8 mouse cellular contexts compared by ENCODE assay signal in the genomic region with DNA sequence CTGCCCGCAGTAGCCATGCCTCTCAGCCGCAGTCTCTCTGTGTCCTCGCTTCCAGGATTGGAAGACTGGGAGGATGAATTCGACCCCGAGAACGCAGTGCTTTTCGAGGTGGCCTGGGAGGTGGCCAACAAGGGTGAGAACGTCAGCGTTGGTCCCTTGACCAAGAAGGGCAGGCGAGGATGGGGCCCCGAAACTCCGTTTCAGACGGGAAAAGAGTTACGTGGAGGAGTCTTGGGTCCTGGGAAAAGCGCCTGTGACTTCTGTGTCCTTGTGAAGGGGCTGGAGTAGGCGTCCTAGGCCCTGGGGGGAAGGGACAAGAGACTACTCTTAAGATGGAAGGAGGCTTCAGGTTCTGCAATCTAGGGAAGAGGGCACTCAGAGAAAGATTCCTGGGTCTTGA. TPM values are rescaled to one million over a fixed set of nuclear protein-coding genes. Genes with fewer than 3 reads are reported as not detected.
A peak's percentile ranks its signal among the peaks of the same experiment; 100 is the strongest.
DNase-seq lines count a peak whose midpoint lies in the region; ATAC-seq and TF ChIP-seq lines count a peak whose summit lies in the region.

No protein-coding gene starts in this region.

- TF ChIP-seq POLR2A in cerebellum, adult 2 months (IDR thresholded peaks at IDR 0.05; ENCODE audit: borderline replicate concordance, insufficient read depth, low read length): no peak
- no peak for TF ChIP-seq POLR2A in thymus, adult 2 months (IDR thresholded peaks at IDR 0.05; ENCODE audit: control insufficient read depth, extremely low read depth, insufficient read depth, low read length, poor library complexity)
- no peak; the same call in 1 of the 2 replicates for TF ChIP-seq POLR2A in small intestine, adult 2 months (IDR thresholded peaks at IDR 0.05; ENCODE audit: low read depth, low read length)

- peak overlapping the region; percentile 75 for H3K9ac ChIP-seq in liver, embryonic 12.5 days

- no peaks in the 10 kb centered on the region for H3K36me3 ChIP-seq in thymus, adult 2 months (ENCODE audit: control insufficient read depth, insufficient read depth, low read length)
- peaks cover 29% of the 10 kb centered on the region for H3K36me3 ChIP-seq in liver, embryonic 12.5 days
- H3K36me3 ChIP-seq in small intestine, adult 2 months (ENCODE audit: control insufficient read depth, insufficient read depth, low read length): 0 out of 2 replicates have a peak, but pooled peaks cover 2% of the 10 kb centered on the region

- H3K4me1 ChIP-seq in cerebellum, adult 2 months (ENCODE audit: control insufficient read depth, insufficient read depth, low read length): peaks cover 28% of the 10 kb centered on the region
- H3K4me1 ChIP-seq in thymus, adult 2 months (replicated peaks; ENCODE audit: control insufficient read depth, insufficient read depth, low read length): peaks cover 22% of the 10 kb centered on the region
- peaks cover 50% of the 10 kb centered on the region for H3K4me1 ChIP-seq in liver, embryonic 12.5 days
- H3K4me1 ChIP-seq in small intestine, adult 2 months (ENCODE audit: control insufficient read depth, insufficient read depth, insufficient read length, low read length): peaks cover 19% of the 10 kb centered on the region

- H3K27ac ChIP-seq in cerebellum, adult 2 months (ENCODE audit: insufficient read depth, low read length): peak overlapping the region; percentile 42
- no peak overlapping the region for H3K27ac ChIP-seq in thymus, adult 2 months (ENCODE audit: control insufficient read depth, insufficient read depth, low read length)
- peak overlapping the region; percentile 64 for H3K27ac ChIP-seq in liver, embryonic 12.5 days
- peak overlapping the region; percentile 51 for H3K27ac ChIP-seq in small intestine, adult 2 months (ENCODE audit: insufficient read depth, low read depth, low read length)

- peak overlapping the region; percentile 91 for H3K4me2 ChIP-seq in liver, embryonic 12.5 days

- no peaks in the 10 kb centered on the region for H3K27me3 ChIP-seq in cerebellum, adult 2 months (ENCODE audit: control insufficient read depth, insufficient read depth, low read length)
- no peaks in the 10 kb centered on the region for H3K27me3 ChIP-seq in thymus, adult 2 months (ENCODE audit: control insufficient read depth, insufficient read depth, low read length)
- H3K27me3 ChIP-seq in liver, embryonic 12.5 days (replicated peaks): no peaks in the 10 kb centered on the region
- no peaks in the 10 kb centered on the region for H3K27me3 ChIP-seq in small intestine, adult 2 months (ENCODE audit: control insufficient read depth, insufficient read depth, low read length)

- no peak for TF ChIP-seq CTCF in cerebellum, adult 2 months (IDR thresholded peaks at IDR 0.05; ENCODE audit: borderline replicate concordance, insufficient read depth, low read depth, low read length)
- no peak for TF ChIP-seq CTCF in thymus, adult 2 months (IDR thresholded peaks at IDR 0.05; ENCODE audit: borderline replicate concordance, control insufficient read depth, extremely low read depth, insufficient read depth, low read length, poor library complexity)
- no peak for TF ChIP-seq CTCF in small intestine, adult 2 months (IDR thresholded peaks at IDR 0.05; ENCODE audit: extremely low read depth, insufficient read length, insufficient replicate concordance, low read depth, low read length)

- no peak for DNase-seq in cerebellum, adult 2 months
- DNase-seq in cerebellum, adult 8-10 months: no peak
- DNase-seq in thymus, adult 2 months: no peak
- no peak for DNase-seq in thymus, postnatal 25 days
- no peak for DNase-seq in spleen, adult 12 weeks (ENCODE audit: low spot score)
- no peak for DNase-seq in layer of hippocampus, postnatal 25 days (ENCODE audit: extremely low spot score in 1 of 2, low spot score in 1 of 2)

- no peak for ATAC-seq in liver, embryonic 12.5 days

- WGBS in cerebellum, adult 2 months: 1% methylated on average over 16 of the region's 16 CpGs
- 6% methylated on average over 16 of the region's 16 CpGs for WGBS in thymus, adult 2 months
- WGBS in liver, embryonic 12.5 days (ENCODE audit: insufficient replicate concordance): 8% methylated on average over 16 of the region's 16 CpGs
- WGBS in small intestine, adult 2 months: 1% methylated on average over 16 of the region's 16 CpGs

- H3K9me3 ChIP-seq in liver, embryonic 12.5 days (replicated peaks): no peaks in the 10 kb centered on the region

- H3K4me3 ChIP-seq in cerebellum, adult 2 months (replicated peaks; ENCODE audit: insufficient read depth, low read depth, low read length): peak overlapping the region; percentile 84
- peak overlapping the region; percentile 53 for H3K4me3 ChIP-seq in thymus, adult 2 months (ENCODE audit: control insufficient read depth, insufficient read depth, low read length)
- peak overlapping the region; percentile 72 for H3K4me3 ChIP-seq in liver, embryonic 12.5 days
- peak overlapping the region; percentile 80 for H3K4me3 ChIP-seq in small intestine, adult 2 months (ENCODE audit: low read depth, low read length)

RNA-seq across cellular contexts. Expression of a gene that starts 0.4 kb away (rescaled TPM):
- polyA plus RNA-seq in cerebellum, adult 2 months (2012; rRNA removed): 24.4 and 24.8 TPM in 2 replicates
- 35.2 and 35.5 TPM in 2 replicates for polyA plus RNA-seq in thymus, adult 2 months (2012; rRNA removed)
- 8.6 and 10.2 TPM in 2 replicates for polyA plus RNA-seq in liver, embryonic 12.5 days (2016; fragmentation: Nextera tagmentation; extraction: Ambion mirVana)
- 9.5 and 9.6 TPM in 2 replicates for polyA plus RNA-seq in small intestine, adult 2 months (2012; rRNA removed)
- 10 to 100 TPM; 13.9 to 16.5 TPM for total RNA-seq in layer of hippocampus, postnatal 25 days (2021)

RNA-seq across cellular contexts. Expression of a gene that starts 2.9 kb away (rescaled TPM):
- polyA plus RNA-seq in cerebellum, adult 2 months (2012; rRNA removed): 56.8 TPM in 2 replicates
- polyA plus RNA-seq in thymus, adult 2 months (2012; rRNA removed): 122 and 124 TPM in 2 replicates
- 135 and 141 TPM in 2 replicates for polyA plus RNA-seq in liver, embryonic 12.5 days (2016; fragmentation: Nextera tagmentation; extraction: Ambion mirVana)
- 22.3 and 54.3 TPM in 2 replicates for polyA plus RNA-seq in small intestine, adult 2 months (2012; rRNA removed)
- total RNA-seq in layer of hippocampus, postnatal 25 days (2021): 10 to 100 TPM; 34.3 to 40.6 TPM

RNA-seq across cellular contexts. Expression of a gene that starts 14.4 kb away (rescaled TPM):
- polyA plus RNA-seq in cerebellum, adult 2 months (2012; rRNA removed): 0.59 and 1.1 TPM in 2 replicates
- 0.80 and 0.96 TPM in 2 replicates for polyA plus RNA-seq in thymus, adult 2 months (2012; rRNA removed)
- not detected in 2 replicates for polyA plus RNA-seq in liver, embryonic 12.5 days (2016; fragmentation: Nextera tagmentation; extraction: Ambion mirVana)
- 0.66 TPM in 1 of 2 replicates, not detected in the other for polyA plus RNA-seq in small intestine, adult 2 months (2012; rRNA removed)
- under 1 TPM in 1 of 2 experiments, not detected in 1; 0.57 TPM for total RNA-seq in layer of hippocampus, postnatal 25 days (2021)

RNA-seq across cellular contexts. Expression of a gene that starts 21.5 kb away (rescaled TPM):
- polyA plus RNA-seq in cerebellum, adult 2 months (2012; rRNA removed): 0.07 and 0.29 TPM in 2 replicates
- polyA plus RNA-seq in thymus, adult 2 months (2012; rRNA removed): 2.1 and 3.0 TPM in 2 replicates
- polyA plus RNA-seq in liver, embryonic 12.5 days (2016; fragmentation: Nextera tagmentation; extraction: Ambion mirVana): 0.81 and 0.87 TPM in 2 replicates
- polyA plus RNA-seq in small intestine, adult 2 months (2012; rRNA removed): 0.13 and 0.28 TPM in 2 replicates
- under 1 TPM in 1 of 2 experiments, not detected in 1; 0.22 TPM for total RNA-seq in layer of hippocampus, postnatal 25 days (2021)

RNA-seq across cellular contexts. Expression of a gene that starts 24.6 kb away (rescaled TPM):
- polyA plus RNA-seq in cerebellum, adult 2 months (2012; rRNA removed): 463 and 480 TPM in 2 replicates
- polyA plus RNA-seq in thymus, adult 2 months (2012; rRNA removed): 2,491 and 2,656 TPM in 2 replicates
- 7,751 and 8,218 TPM in 2 replicates for polyA plus RNA-seq in liver, embryonic 12.5 days (2016; fragmentation: Nextera tagmentation; extraction: Ambion mirVana)
- 1,857 and 2,336 TPM in 2 replicates for polyA plus RNA-seq in small intestine, adult 2 months (2012; rRNA removed)
- total RNA-seq in layer of hippocampus, postnatal 25 days (2021): 100 to 1,000 TPM; 204 to 228 TPM
